Mouse (Mus musculus) forebrain, postnatal 0 days (tissue): ENCODE measurements around the gene Ttc9b. TPM values are rescaled to one million over a fixed set of nuclear protein-coding genes. Genes with fewer than 3 reads are reported as not detected.

Experiments
- ATAC-seq: fragments of 200-750 bp; cut with Nextera tagmentation; 2 replicates; pipeline ENCODE4 v1.8.0; 2017; ENCODE audit warnings: mild to moderate bottlenecking, moderate library complexity
- DNase-seq: peaks from one replicate; pipeline ENCODE4 v3.0.0-alpha.2; 2015
- H3K27ac ChIP-seq: fragments of 300-500 bp; sonication (generic); 2 replicates; pipeline ENCODE4 v1.5.1; 2014; ENCODE audit warnings: low read depth, mild to moderate bottlenecking, antibody characterized with exemption, low read length, moderate library complexity, mixed read lengths
- H3K27me3 ChIP-seq: fragments of 300-500 bp; sonication (generic); 2 replicates; pipeline ENCODE4 v1.6.1; 2014; ENCODE audit warnings: mild to moderate bottlenecking, low read length, mixed read lengths; ENCODE audit not compliant: insufficient read depth
- H3K36me3 ChIP-seq: fragments of 300-500 bp; sonication (generic); 2 replicates; pipeline ENCODE4 v1.6.1; 2014; ENCODE audit warnings: mild to moderate bottlenecking, moderate library complexity; ENCODE audit not compliant: insufficient read depth
- H3K4me1 ChIP-seq: fragments of 300-500 bp; sonication (generic); 2 replicates; pipeline ENCODE4 v1.6.1; 2014; ENCODE audit warnings: antibody characterized with exemption; ENCODE audit not compliant: insufficient read depth
- H3K4me2 ChIP-seq: fragments of 300-500 bp; sonication (generic); 2 replicates; pipeline ENCODE4 v1.6.1; 2014; ENCODE audit warnings: low read depth, mild to moderate bottlenecking, moderate library complexity
- H3K4me3 ChIP-seq: fragments of 300-500 bp; sonication (generic); 2 replicates; pipeline ENCODE4 v1.5.1; 2014; ENCODE audit warnings: low read depth, low read length, mixed read lengths
- H3K9ac ChIP-seq: fragments of 300-500 bp; sonication (generic); 2 replicates; pipeline ENCODE4 v1.6.1; 2014; ENCODE audit warnings: mild to moderate bottlenecking
- H3K9me3 ChIP-seq: fragments of 300-500 bp; sonication (generic); 2 replicates; pipeline ENCODE4 v1.6.1; 2016; ENCODE audit warnings: low read length
- CTCF ChIP-seq: sonication (generic); IDR thresholded peaks from 2 replicates; pipeline ENCODE4 v1.5.1; 2016; ENCODE audit warnings: antibody characterized with exemption, control low read depth, low read depth
- WGBS: fragments of 180-500 bp; shearing (Covaris S2); extraction: QIAGEN DNeasy Blood & Tissue Kit; methylation state at CpG from one replicate; pipeline ENCODE4 v1.1.7; 2014; 5-methylcytosine and 5-hydroxymethylcytosine counted together
- polyA plus RNA-seq: library from polyadenylated mRNA; unstranded; fragments of >200 nt; fragmentation: Nextera tagmentation; extraction: Ambion mirVana; gene quantifications from 2 replicates; pipeline ENCODE4 v1.2.1, GENCODE M21; 2015
- total RNA-seq: library from RNA; depleted of rRNA; stranded (reverse); fragments of >200 nt; gene quantifications from 2 replicates; pipeline ENCODE4 v1.2.3, GENCODE M21; 2014

Ttc9b gene
- total and polyA plus RNA-seq, 2 experiments from 2014 or later: 95.8 to 116 TPM

DNA sequence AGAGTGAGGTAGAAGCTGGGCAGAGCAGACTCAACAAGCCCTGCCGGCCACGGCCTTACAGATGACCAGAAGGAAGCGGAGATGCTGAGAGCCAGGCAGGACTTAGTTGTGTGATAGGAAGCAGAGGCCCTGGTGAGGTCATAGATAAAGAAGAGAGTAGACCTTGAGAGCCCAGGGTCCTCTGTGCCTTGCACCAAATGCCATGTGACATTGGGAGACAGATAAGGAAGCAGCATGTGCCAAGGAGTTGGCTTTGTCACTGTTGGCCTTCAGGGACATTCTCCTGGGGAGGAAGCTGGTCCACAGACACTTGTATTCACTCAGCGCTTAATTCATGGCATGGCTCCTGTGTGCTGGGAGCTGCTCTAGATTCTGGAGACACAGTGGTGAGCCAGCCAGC lies 44.4 kb upstream of the Ttc9b start:
- no peak overlapping the region for H3K9ac ChIP-seq
- H3K27me3 ChIP-seq: no peaks in the 10 kb centered on the region
- peaks cover 29% of the 10 kb centered on the region for H3K4me1 ChIP-seq
- 88% methylated on average over 4 of the region's 4 CpGs for WGBS
- peaks cover 19% of the 10 kb centered on the region for H3K36me3 ChIP-seq
- no peaks in the 10 kb centered on the region for H3K9me3 ChIP-seq
- H3K4me2 ChIP-seq: no peak overlapping the region
- TF ChIP-seq CTCF: no peak
- DNase-seq (no peak), ATAC-seq (no peak)
- no peak overlapping the region for H3K27ac ChIP-seq
- no peak overlapping the region for H3K4me3 ChIP-seq

DNA sequence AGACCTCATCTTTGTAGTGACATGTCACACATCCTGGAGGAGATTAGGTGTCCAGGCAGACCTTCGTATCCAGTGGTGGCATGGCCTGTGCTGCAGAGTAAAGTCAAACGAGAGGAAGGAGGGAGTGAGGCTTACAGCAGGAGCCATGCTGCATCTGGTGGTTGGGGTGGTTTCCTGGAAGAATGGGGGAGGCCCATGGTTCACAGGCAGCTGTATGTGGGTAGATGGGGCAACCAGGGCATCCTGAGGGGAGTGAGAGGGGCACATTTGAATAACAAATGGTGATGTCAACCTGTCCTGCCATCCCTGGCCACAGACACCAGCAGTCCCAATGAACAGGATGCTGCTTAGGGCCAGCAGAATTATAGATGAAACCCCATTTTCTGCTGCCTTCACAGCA lies 44.0 kb upstream of the Ttc9b start:
- no peak for ATAC-seq
- Histone ChIP-seq H3K27me3 (no peaks in the 10 kb centered on the region), H3K36me3 (peaks cover 19% of the 10 kb centered on the region), H3K4me1 (peaks cover 29% of the 10 kb centered on the region), H3K4me3 (no peak overlapping the region), H3K9ac (no peak overlapping the region), H3K27ac (no peak overlapping the region), H3K9me3 (no peaks in the 10 kb centered on the region), H3K4me2 (no peak overlapping the region)
- WGBS: 95% methylated on average over 2 of the region's 2 CpGs
- DNase-seq: no peak
- TF ChIP-seq CTCF: no peak

- Histone ChIP-seq H3K4me1 (peaks cover 29% of the 10 kb centered on the region), H3K36me3 (peaks cover 19% of the 10 kb centered on the region), H3K27ac (no peak overlapping the region), H3K4me3 (no peak overlapping the region), H3K9me3 (no peaks in the 10 kb centered on the region), H3K9ac (no peak overlapping the region), H3K27me3 (no peaks in the 10 kb centered on the region), H3K4me2 (no peak overlapping the region)
- 82% methylated on average over 3 of the region's 3 CpGs for WGBS
- no peak for TF ChIP-seq CTCF
- ATAC-seq (no peak), DNase-seq (no peak)
Measured at GRCm38 (mm10) chr7:27610370-27610769, 43.3 kb upstream of the Ttc9b start.

DNA sequence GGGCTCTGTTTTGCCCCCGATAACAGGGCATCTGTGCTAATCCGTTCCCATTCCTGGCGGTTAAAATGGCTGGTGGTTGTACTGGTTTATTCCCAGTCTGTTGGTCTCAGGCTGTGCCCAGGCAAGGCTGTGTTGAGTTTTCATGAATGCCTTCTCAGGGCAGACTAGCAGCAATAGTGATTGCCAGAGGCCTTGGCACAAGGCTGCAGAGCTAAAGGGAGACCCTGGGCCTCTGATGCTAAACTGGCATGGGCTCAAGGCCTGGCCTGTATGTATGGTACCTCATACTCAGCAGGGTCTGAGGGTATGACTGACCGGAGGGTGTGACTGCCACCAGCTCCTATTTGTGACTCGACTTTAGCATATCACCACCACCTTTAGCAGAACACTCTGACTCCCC lies 42.8 kb upstream of the Ttc9b start:
- Histone ChIP-seq H3K36me3 (peaks cover 19% of the 10 kb centered on the region), H3K9ac (no peak overlapping the region), H3K4me1 (peaks cover 24% of the 10 kb centered on the region), H3K27me3 (no peaks in the 10 kb centered on the region), H3K4me3 (no peak overlapping the region), H3K4me2 (no peak overlapping the region), H3K9me3 (no peaks in the 10 kb centered on the region), H3K27ac (no peak overlapping the region)
- TF ChIP-seq CTCF: no peak
- ATAC-seq: no peak
- WGBS: 73% methylated on average over 5 of the region's 5 CpGs
- DNase-seq: no peak

GRCm38 (mm10) chr7:27612940-27613339 lies 40.8 kb upstream of the Ttc9b start:
- peaks cover 37% of the 10 kb centered on the region for H3K36me3 ChIP-seq
- H3K4me2 ChIP-seq: no peak overlapping the region
- H3K9me3 ChIP-seq: no peaks in the 10 kb centered on the region
- peak overlapping the region; percentile 85; the same call in 1 of the 2 replicates for H3K27ac ChIP-seq
- no peak overlapping the region for H3K9ac ChIP-seq
- no peak for ATAC-seq
- no peaks in the 10 kb centered on the region for H3K27me3 ChIP-seq
- peaks cover 22% of the 10 kb centered on the region for H3K4me1 ChIP-seq
- TF ChIP-seq CTCF: no peak
- no peak overlapping the region for H3K4me3 ChIP-seq
- 34% methylated on average over 4 of the region's 4 CpGs for WGBS
- DNase-seq: peak; percentile 6

GRCm38 (mm10) chr7:27613751-27614499 lies 39.8 kb upstream of the Ttc9b start:
- Histone ChIP-seq H3K4me2 (no peak overlapping the region), H3K36me3 (peaks cover 36% of the 10 kb centered on the region), H3K9me3 (no peaks in the 10 kb centered on the region), H3K27ac (peak overlapping the region; percentile 85), H3K27me3 (no peaks in the 10 kb centered on the region), H3K9ac (no peak overlapping the region), H3K4me1 (peaks cover 22% of the 10 kb centered on the region), H3K4me3 (no peak overlapping the region)
- WGBS: 20% methylated on average over 8 of the region's 8 CpGs
- ATAC-seq (peak; percentile 84), DNase-seq (peak; percentile 81)
- TF ChIP-seq CTCF: no peak

- Histone ChIP-seq H3K27me3 (no peaks in the 10 kb centered on the region), H3K27ac (no peak overlapping the region), H3K4me3 (no peak overlapping the region), H3K9ac (no peak overlapping the region), H3K4me1 (no peaks in the 10 kb centered on the region), H3K36me3 (peaks cover 46% of the 10 kb centered on the region), H3K4me2 (no peak overlapping the region), H3K9me3 (no peaks in the 10 kb centered on the region)
- 76% methylated on average over 6 of the region's 6 CpGs for WGBS
- no peak for TF ChIP-seq CTCF
- peak; percentile 8 for DNase-seq
- peak; percentile 23; the same call in 1 of the 2 replicates for ATAC-seq
Measured at GRCm38 (mm10) chr7:27621028-27621427, 32.7 kb upstream of the Ttc9b start.
